Mouse (Mus musculus) liver, postnatal 0 days (tissue): ENCODE results near the gene Aar2. TPM values are rescaled to one million over a fixed set of nuclear protein-coding genes. Genes with fewer than 3 reads are reported as not detected.

Experiments
- ATAC-seq: fragments of 200-750 bp; cut with Nextera tagmentation; 2 replicates; pipeline ENCODE4 v1.8.0; 2017; ENCODE audit warnings: mild to moderate bottlenecking, moderate library complexity
- DNase-seq: peaks from one replicate; pipeline ENCODE4 v3.0.0-alpha.2; 2016
- H3K27ac ChIP-seq: fragments of 300-500 bp; sonication (generic); 2 replicates; pipeline ENCODE4 v1.5.1; 2014; ENCODE audit warnings: antibody characterized with exemption, moderate library complexity, mild to moderate bottlenecking, low read depth
- H3K27me3 ChIP-seq: fragments of 300-500 bp; sonication (generic); 2 replicates; pipeline ENCODE4 v1.6.1; 2014; ENCODE audit warnings: low read length, control low read depth, mixed read lengths; ENCODE audit not compliant: insufficient read depth
- H3K36me3 ChIP-seq: fragments of 300-500 bp; sonication (generic); replicated peaks from 2 replicates; pipeline ENCODE4 v1.6.1; 2014; ENCODE audit warnings: mild to moderate bottlenecking, control low read depth, low read length, moderate library complexity, mixed read lengths; ENCODE audit not compliant: insufficient read depth
- H3K4me1 ChIP-seq: fragments of 300-500 bp; sonication (generic); 2 replicates; pipeline ENCODE4 v1.6.1; 2014; ENCODE audit warnings: antibody characterized with exemption, mild to moderate bottlenecking, control low read depth; ENCODE audit not compliant: insufficient read depth
- H3K4me2 ChIP-seq: fragments of 300-500 bp; sonication (generic); 2 replicates; pipeline ENCODE4 v1.6.1; 2014; ENCODE audit warnings: low read depth, mild to moderate bottlenecking, low read length, moderate library complexity, mixed read lengths
- H3K4me3 ChIP-seq: fragments of 300-500 bp; sonication (generic); 2 replicates; pipeline ENCODE4 v1.5.1; 2014; ENCODE audit warnings: low read depth, low read length
- H3K9ac ChIP-seq: fragments of 300-500 bp; sonication (generic); replicated peaks from 2 replicates; pipeline ENCODE4 v1.6.1; 2014; ENCODE audit warnings: mild to moderate bottlenecking, moderate library complexity
- H3K9me3 ChIP-seq: fragments of 300-500 bp; sonication (generic); 2 replicates; pipeline ENCODE4 v1.6.1; 2016; ENCODE audit warnings: mild to moderate bottlenecking, control low read depth, low read length, mixed read lengths
- CTCF ChIP-seq: sonication (generic); IDR thresholded peaks from 2 replicates; pipeline ENCODE4 v1.5.1; 2016; ENCODE audit warnings: antibody characterized with exemption, low read depth
- EP300 ChIP-seq: IDR thresholded peaks from 2 replicates; pipeline ENCODE4 v1.6.1; 2016; ENCODE audit warnings: antibody characterized with exemption, low read depth, mild to moderate bottlenecking
- WGBS: fragments of 180-500 bp; shearing (Covaris S2); extraction: QIAGEN DNeasy Blood & Tissue Kit; methylation state at CpG from one replicate; pipeline ENCODE4 v1.1.7; 2014; ENCODE audit not compliant: insufficient replicate concordance; 5-methylcytosine and 5-hydroxymethylcytosine counted together
- polyA plus RNA-seq: library from polyadenylated mRNA; unstranded; fragments of >200 nt; fragmentation: Nextera tagmentation; extraction: Ambion mirVana; gene quantifications from 2 replicates; pipeline ENCODE4 v1.2.1, GENCODE M21; 2015

Aar2 gene
- polyA plus RNA-seq, 1 experiment from 2014 or later: 10.8 TPM

GRCm38 (mm10) chr2:156589481-156589880 lies 42.1 kb downstream of the Aar2 start:
- ATAC-seq: no peak
- DNase-seq: no peak
- Histone ChIP-seq H3K36me3 (no peaks in the 10 kb centered on the region), H3K27ac (no peak overlapping the region), H3K4me3 (no peak overlapping the region), H3K9ac (no peak overlapping the region), H3K4me1 (no peaks in the 10 kb centered on the region), H3K9me3 (no peaks in the 10 kb centered on the region), H3K4me2 (no peak overlapping the region), H3K27me3 (no peaks in the 10 kb centered on the region)
- no peak for TF ChIP-seq CTCF
- TF ChIP-seq EP300: no peak
- 81% methylated on average over 9 of the region's 9 CpGs for WGBS

DNA sequence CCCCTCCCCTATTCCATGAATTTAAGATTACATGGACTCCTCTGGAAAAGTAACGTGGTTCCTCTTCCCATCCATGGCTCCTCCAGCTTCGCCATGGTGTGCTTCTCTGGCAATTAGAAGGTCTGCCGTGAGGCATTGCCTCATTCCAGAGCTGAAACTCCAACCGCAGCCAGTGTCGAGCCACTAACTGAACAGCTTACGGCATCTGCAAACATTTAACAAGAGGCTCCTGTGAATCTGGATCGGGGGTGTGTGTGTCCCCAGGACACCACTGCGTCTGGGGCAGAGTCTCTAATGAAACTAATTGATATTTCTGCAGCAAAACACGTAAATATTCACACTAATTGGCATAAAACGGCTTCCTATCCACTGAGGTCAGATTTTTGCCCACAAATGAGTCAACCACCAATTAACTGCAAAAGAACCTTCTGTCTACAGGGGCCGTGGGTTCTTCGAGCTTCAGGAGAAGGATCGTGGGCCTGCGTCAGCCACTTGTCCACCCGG lies 47.7 kb downstream of the Aar2 start:
- WGBS: 64% methylated on average over 15 of the region's 15 CpGs
- no peak overlapping the region for H3K9ac ChIP-seq
- H3K9me3 ChIP-seq: no peaks in the 10 kb centered on the region
- H3K4me2 ChIP-seq: no peak overlapping the region
- no peaks in the 10 kb centered on the region for H3K36me3 ChIP-seq
- TF ChIP-seq EP300: no peak
- no peak for TF ChIP-seq CTCF
- no peak overlapping the region for H3K4me3 ChIP-seq
- H3K4me1 ChIP-seq: no peaks in the 10 kb centered on the region
- no peak overlapping the region for H3K27ac ChIP-seq
- no peak for DNase-seq
- no peak for ATAC-seq
- 0 out of 2 replicates have a peak, but pooled peaks cover 2% of the 10 kb centered on the region for H3K27me3 ChIP-seq

DNA sequence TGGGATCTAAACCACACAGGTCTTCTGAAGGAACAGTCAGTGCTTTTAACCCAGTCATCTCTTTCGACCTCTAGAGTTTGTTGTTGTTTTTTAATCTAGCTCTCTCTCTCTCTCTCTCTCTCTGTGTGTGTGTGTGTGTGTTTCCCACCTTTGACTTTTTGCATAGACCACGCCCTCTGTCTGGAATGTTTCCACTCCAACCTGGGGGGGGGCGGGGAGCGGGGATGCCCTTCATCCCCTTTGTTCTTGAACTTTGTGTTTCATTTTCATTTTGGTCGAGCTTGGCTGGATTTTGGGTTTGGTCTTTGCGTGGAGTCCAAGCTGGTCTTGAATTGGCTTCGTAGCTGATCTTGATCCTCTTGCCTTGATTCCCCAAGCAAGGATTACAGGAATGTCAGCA lies 55.2 kb downstream of the Aar2 start:
- H3K9me3 ChIP-seq: no peaks in the 10 kb centered on the region
- ATAC-seq: no peak
- no peaks in the 10 kb centered on the region for H3K4me1 ChIP-seq
- no peaks in the 10 kb centered on the region for H3K36me3 ChIP-seq
- H3K9ac ChIP-seq: no peak overlapping the region
- no peak for TF ChIP-seq CTCF
- TF ChIP-seq EP300: no peak
- H3K27ac ChIP-seq: no peak overlapping the region
- H3K27me3 ChIP-seq: 0 out of 2 replicates have a peak, but pooled peaks cover 3% of the 10 kb centered on the region
- H3K4me3 ChIP-seq: no peak overlapping the region
- H3K4me2 ChIP-seq: no peak overlapping the region
- DNase-seq: no peak
- WGBS: 66% methylated on average over 7 of the region's 7 CpGs

DNA sequence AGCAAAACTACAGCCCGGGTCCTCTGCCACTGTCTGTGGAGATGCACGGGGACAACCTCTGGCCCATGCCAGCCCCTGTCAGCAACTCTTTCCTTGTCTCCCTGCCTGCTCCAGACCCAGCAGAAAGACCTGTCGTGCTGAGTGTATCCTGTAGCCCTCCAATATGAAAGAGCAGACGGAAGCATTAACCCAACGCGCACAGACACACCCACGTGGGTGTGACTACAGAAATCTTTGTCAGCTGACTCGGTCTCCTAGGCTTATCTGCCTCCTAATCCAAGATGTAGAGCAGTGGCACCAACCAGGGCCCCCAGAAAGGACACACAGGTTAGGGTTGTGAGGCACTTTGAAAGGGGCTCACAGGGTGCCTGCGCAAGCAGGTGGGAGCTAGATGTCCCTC lies 56.3 kb downstream of the Aar2 start:
- Histone ChIP-seq H3K4me1 (no peaks in the 10 kb centered on the region), H3K4me3 (no peak overlapping the region), H3K4me2 (no peak overlapping the region), H3K27ac (no peak overlapping the region), H3K9me3 (no peaks in the 10 kb centered on the region), H3K36me3 (no peaks in the 10 kb centered on the region), H3K27me3 (0 out of 2 replicates have a peak, but pooled peaks cover 3% of the 10 kb centered on the region), H3K9ac (no peak overlapping the region)
- WGBS: 75% methylated on average over 9 of the region's 9 CpGs
- TF ChIP-seq EP300 (no peak), CTCF (no peak)
- ATAC-seq: no peak
- no peak for DNase-seq

DNA sequence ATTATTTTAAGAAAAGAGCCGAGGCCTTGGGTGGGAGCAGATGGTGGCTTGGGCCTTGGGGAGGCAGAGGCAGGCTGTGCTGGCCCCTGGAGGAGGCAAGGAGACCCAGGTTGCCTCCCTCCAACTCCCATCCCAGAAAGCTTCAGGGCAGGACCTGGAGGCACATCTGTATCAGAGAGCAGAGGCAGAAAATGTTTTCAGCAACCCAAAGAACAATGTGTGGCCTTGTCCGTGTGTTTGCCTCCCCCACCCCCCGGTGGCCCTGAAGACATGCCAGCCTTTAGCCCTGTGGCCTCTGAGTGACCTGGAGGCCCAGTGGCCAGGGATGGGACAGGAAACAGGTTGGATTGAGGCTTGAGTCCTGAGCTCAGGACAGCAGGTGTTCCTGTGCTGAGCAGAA lies 57.8 kb downstream of the Aar2 start:
- Histone ChIP-seq H3K4me3 (no peak overlapping the region), H3K4me1 (no peaks in the 10 kb centered on the region), H3K27ac (no peak overlapping the region), H3K9ac (no peak overlapping the region), H3K36me3 (no peaks in the 10 kb centered on the region), H3K4me2 (no peak overlapping the region), H3K9me3 (no peaks in the 10 kb centered on the region), H3K27me3 (peaks cover 6% of the 10 kb centered on the region; the same call in 1 of the 2 replicates)
- 52% methylated on average over 3 of the region's 3 CpGs for WGBS
- ATAC-seq (no peak), DNase-seq (no peak)
- TF ChIP-seq CTCF (no peak), EP300 (no peak)

DNA sequence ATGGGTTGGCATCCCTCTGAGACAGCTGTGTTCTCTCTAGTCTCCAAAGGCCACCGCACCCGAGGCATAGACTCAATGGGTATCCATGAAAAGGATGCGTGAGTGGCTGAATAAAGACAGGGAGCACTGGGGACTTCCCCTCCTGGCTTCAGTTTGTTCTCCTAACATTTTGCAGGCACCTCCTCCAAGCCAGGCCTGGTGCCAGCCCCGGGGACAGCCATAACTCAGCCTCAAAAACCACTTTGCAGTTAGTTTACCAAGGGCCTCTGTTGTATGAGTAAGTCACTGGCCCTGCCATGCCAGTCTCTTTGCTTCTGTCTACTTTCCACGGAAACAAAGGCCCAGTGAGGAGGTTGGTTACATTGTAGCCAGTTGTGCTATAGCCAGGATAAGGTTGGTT lies 58.6 kb downstream of the Aar2 start:
- H3K9ac ChIP-seq: no peak overlapping the region
- no peak for TF ChIP-seq CTCF
- TF ChIP-seq EP300: no peak
- H3K27me3 ChIP-seq: peaks cover 11% of the 10 kb centered on the region; the same call in 1 of the 2 replicates
- H3K36me3 ChIP-seq: no peaks in the 10 kb centered on the region
- no peak overlapping the region for H3K4me3 ChIP-seq
- 65% methylated on average over 5 of the region's 5 CpGs for WGBS
- ATAC-seq (no peak), DNase-seq (no peak)
- H3K27ac ChIP-seq: no peak overlapping the region
- H3K4me2 ChIP-seq: no peak overlapping the region
- H3K4me1 ChIP-seq: no peaks in the 10 kb centered on the region
- no peaks in the 10 kb centered on the region for H3K9me3 ChIP-seq

GRCm38 (mm10) chr2:156613081-156613540 lies 65.7 kb downstream of the Aar2 start:
- Histone ChIP-seq H3K4me3 (peak overlapping the region; percentile 45), H3K9me3 (no peaks in the 10 kb centered on the region), H3K4me1 (0 out of 2 replicates have a peak, but pooled peaks cover 6% of the 10 kb centered on the region), H3K4me2 (peak overlapping the region; percentile 74), H3K27ac (no peak overlapping the region), H3K36me3 (no peaks in the 10 kb centered on the region), H3K9ac (no peak overlapping the region), H3K27me3 (peaks cover 69% of the 10 kb centered on the region)
- 1% methylated on average over 37 of the region's 41 CpGs for WGBS
- DNase-seq (no peak), ATAC-seq (no peak)
- TF ChIP-seq EP300 (no peak), CTCF (peak; percentile 27; the same call in 1 of the 2 replicates)
